Mouse (Mus musculus) MEL (cell line): Measurements from ENCODE around the gene Nos1ap. TPM values are rescaled to one million over a fixed set of nuclear protein-coding genes. Genes with fewer than 3 reads are reported as not detected.

ENCODE experiments used
- DNase-seq: peaks from one replicate; pipeline ENCODE4 v3.0.0; 2011; ENCODE audit warnings: low read depth, low spot score
- H3K27ac ChIP-seq: 2 replicates; pipeline ENCODE4 v1.5.1; 2012; ENCODE audit warnings: low read depth, mild to moderate bottlenecking, control low read depth, low read length, moderate library complexity; ENCODE audit not compliant: control insufficient read depth
- H3K27me3 ChIP-seq, 2 experiments: fragments of 150-350 bp in 1 of 2; sonication (generic) in 1 of 2; 2 replicates each; pipeline ENCODE4 v1.6.1; 2012; ENCODE audit warnings: low read length in 2 of 2, mild to moderate bottlenecking in 2 of 2, improper control_type of control experiment in 1 of 2, moderate library complexity in 1 of 2; ENCODE audit not compliant: insufficient read depth in 2 of 2, control insufficient read depth in 1 of 2
- H3K36me3 ChIP-seq, 2 experiments: 2 replicates each; pipeline ENCODE4 v1.6.1; 2012 to 2014; ENCODE audit warnings: low read length in 2 of 2, improper control_type of control experiment in 1 of 2, inconsistent platforms in 1 of 2, mild to moderate bottlenecking in 1 of 2; ENCODE audit not compliant: insufficient read depth in 2 of 2, control insufficient read depth in 1 of 2
- H3K4me1 ChIP-seq, 2 experiments: fragments of 150-350 bp in 1 of 2; sonication (generic) in 1 of 2; 2 replicates each; pipeline ENCODE4 v1.6.1; 2012; ENCODE audit warnings: low read length in 2 of 2, improper control_type of control experiment in 1 of 2, mild to moderate bottlenecking in 1 of 2; ENCODE audit not compliant: insufficient read depth in 2 of 2, control insufficient read depth in 1 of 2
- H3K4me3 ChIP-seq, 2 experiments: fragments of 150-350 bp in 1 of 2; sonication (generic) in 1 of 2; 2 replicates each; pipeline ENCODE4 v1.5.1; 2012; ENCODE audit warnings: low read depth in 2 of 2, low read length in 2 of 2, mild to moderate bottlenecking in 2 of 2, moderate library complexity in 2 of 2, control low read depth in 1 of 2, improper control_type of control experiment in 1 of 2; ENCODE audit not compliant: control insufficient read depth in 1 of 2, insufficient read depth in 1 of 2
- H3K79me2 ChIP-seq: 2 replicates; pipeline ENCODE4 v1.6.1; 2012; ENCODE audit warnings: mild to moderate bottlenecking, low read length, moderate library complexity; ENCODE audit not compliant: control insufficient read depth, poor library complexity, insufficient read depth
- H3K9ac ChIP-seq: 2 replicates; pipeline ENCODE4 v1.6.1; 2012; ENCODE audit warnings: low read depth, mild to moderate bottlenecking, control low read depth, low read length, moderate library complexity; ENCODE audit not compliant: control insufficient read depth, poor library complexity, severe bottlenecking
- H3K9me3 ChIP-seq: fragments of 150-350 bp; sonication (generic); replicated peaks from 2 replicates; pipeline ENCODE4 v1.6.1; 2012; ENCODE audit warnings: mild to moderate bottlenecking, low read length, improper control_type of control experiment, moderate library complexity; ENCODE audit not compliant: insufficient read depth
- BHLHE40 ChIP-seq: IDR thresholded peaks from 2 replicates; pipeline ENCODE4 v1.6.1; 2012; ENCODE audit warnings: low read depth, mild to moderate bottlenecking, inconsistent platforms, low read length, improper control_type of control experiment, borderline replicate concordance
- CHD1 ChIP-seq: IDR thresholded peaks from 2 replicates; pipeline ENCODE4 v1.6.1; 2012; ENCODE audit warnings: low read depth, mild to moderate bottlenecking, inconsistent platforms, low read length, improper control_type of control experiment
- CHD2 ChIP-seq: IDR thresholded peaks from 2 replicates; pipeline ENCODE4 v1.6.1; 2011; ENCODE audit warnings: low read length, improper control_type of control experiment
- CTCF ChIP-seq, 3 experiments: IDR thresholded peaks in 2 of 3; conservative IDR thresholded peaks in 1 of 3; 2 replicates each; pipeline ENCODE4 v1.5.1; 2011 to 2012; ENCODE audit warnings: low read length in 3 of 3, low read depth in 2 of 3, mild to moderate bottlenecking in 2 of 3, improper control_type of control experiment in 1 of 3, inconsistent platforms in 1 of 3, mixed read lengths in 1 of 3, moderate library complexity in 1 of 3; ENCODE audit not compliant: control insufficient read depth in 1 of 3, insufficient read depth in 1 of 3, poor library complexity in 1 of 3, severe bottlenecking in 1 of 3
- ELF1 ChIP-seq: IDR thresholded peaks from 2 replicates; pipeline ENCODE4 v1.6.1; 2014; ENCODE audit warnings: low read depth, mild to moderate bottlenecking, inconsistent platforms, low read length, improper control_type of control experiment, moderate library complexity
- EP300 ChIP-seq, 2 experiments: IDR thresholded peaks; 2 replicates each; pipeline ENCODE4 v1.6.1; 2011; ENCODE audit warnings: improper control_type of control experiment in 2 of 2, low read length in 2 of 2, low read depth in 1 of 2, mild to moderate bottlenecking in 1 of 2
- ETS1 ChIP-seq: IDR thresholded peaks from 2 replicates; pipeline ENCODE4 v1.6.1; 2012; ENCODE audit warnings: low read depth, mild to moderate bottlenecking, inconsistent platforms, low read length, improper control_type of control experiment, moderate library complexity
- GATA1 ChIP-seq: IDR thresholded peaks from 2 replicates; pipeline ENCODE4 v1.6.1; 2011; ENCODE audit warnings: low read depth, low read length, improper control_type of control experiment
- HCFC1 ChIP-seq: IDR thresholded peaks from 2 replicates; pipeline ENCODE4 v1.6.1; 2012; ENCODE audit warnings: low read depth, mild to moderate bottlenecking, inconsistent platforms, low read length, improper control_type of control experiment, moderate library complexity
- JUND ChIP-seq: IDR thresholded peaks from 2 replicates; pipeline ENCODE4 v1.6.1; 2011; ENCODE audit warnings: low read depth, mild to moderate bottlenecking, improper control_type of control experiment, low read length
- KAT2A ChIP-seq: conservative IDR thresholded peaks from 2 replicates; pipeline ENCODE4 v1.6.1; 2012; ENCODE audit warnings: low read depth, low read length, improper control_type of control experiment, inconsistent platforms
- MAX ChIP-seq: IDR thresholded peaks from 2 replicates; pipeline ENCODE4 v1.6.1; 2011; ENCODE audit warnings: low read length, improper control_type of control experiment
- MAZ ChIP-seq: IDR thresholded peaks from 2 replicates; pipeline ENCODE4 v1.6.1; 2012; ENCODE audit warnings: low read depth, mild to moderate bottlenecking, inconsistent platforms, low read length, improper control_type of control experiment
- MYB ChIP-seq: IDR thresholded peaks from 2 replicates; pipeline ENCODE4 v1.6.1; 2011; ENCODE audit warnings: mild to moderate bottlenecking, low read depth, low read length, improper control_type of control experiment
- MYC ChIP-seq: IDR thresholded peaks from 2 replicates; pipeline ENCODE4 v1.6.1; 2011; ENCODE audit warnings: low read depth, mild to moderate bottlenecking, low read length, improper control_type of control experiment, moderate library complexity
- NRF1 ChIP-seq: IDR thresholded peaks from 2 replicates; pipeline ENCODE4 v1.6.1; 2014; ENCODE audit warnings: low read depth, mild to moderate bottlenecking, inconsistent platforms, low read length, improper control_type of control experiment, moderate library complexity; ENCODE audit not compliant: poor library complexity, insufficient read depth, severe bottlenecking
- POLR2A ChIP-seq, 2 experiments: IDR thresholded peaks; 2 replicates each; pipeline ENCODE4 v1.6.1; 2011 to 2012; ENCODE audit warnings: low read length in 2 of 2, mild to moderate bottlenecking in 2 of 2, control low read depth in 1 of 2, improper control_type of control experiment in 1 of 2, low read depth in 1 of 2, moderate library complexity in 1 of 2; ENCODE audit not compliant: control insufficient read depth in 1 of 2, insufficient read depth in 1 of 2, poor library complexity in 1 of 2
- RAD21 ChIP-seq: IDR thresholded peaks from 2 replicates; pipeline ENCODE4 v1.6.1; 2011; ENCODE audit warnings: mild to moderate bottlenecking, low read depth, low read length, improper control_type of control experiment
- SMC3 ChIP-seq: IDR thresholded peaks from 2 replicates; pipeline ENCODE4 v1.6.1; 2011; ENCODE audit warnings: low read depth, low read length, improper control_type of control experiment
- TAL1 ChIP-seq: IDR thresholded peaks from 2 replicates; pipeline ENCODE4 v1.6.1; 2012; ENCODE audit warnings: mild to moderate bottlenecking, inconsistent platforms, low read length, moderate library complexity, mixed read lengths
- TBP ChIP-seq: IDR thresholded peaks from 2 replicates; pipeline ENCODE4 v1.8.0; 2011; ENCODE audit warnings: low read depth, low read length, improper control_type of control experiment
- UBTF ChIP-seq: IDR thresholded peaks from 2 replicates; pipeline ENCODE4 v1.6.1; 2012; ENCODE audit warnings: low read depth, mild to moderate bottlenecking, inconsistent platforms, low read length, improper control_type of control experiment, moderate library complexity, borderline replicate concordance; ENCODE audit not compliant: insufficient read depth
- USF1 ChIP-seq: IDR thresholded peaks from 2 replicates; pipeline ENCODE4 v1.6.1; 2014; ENCODE audit warnings: low read depth, mild to moderate bottlenecking, inconsistent platforms, low read length, improper control_type of control experiment, moderate library complexity
- USF2 ChIP-seq, 2 experiments: IDR thresholded peaks; 2 replicates each; pipeline ENCODE4 v1.6.1; 2011 to 2012; ENCODE audit warnings: improper control_type of control experiment in 2 of 2, low read length in 2 of 2, borderline replicate concordance in 1 of 2, inconsistent platforms in 1 of 2, low read depth in 1 of 2, mild to moderate bottlenecking in 1 of 2; ENCODE audit not compliant: insufficient read depth in 1 of 2
- ZKSCAN1 ChIP-seq: IDR thresholded peaks from 2 replicates; pipeline ENCODE4 v1.6.1; 2012; ENCODE audit warnings: low read depth, mild to moderate bottlenecking, inconsistent platforms, low read length, improper control_type of control experiment, moderate library complexity
- polyA plus RNA-seq, 2 experiments: library from polyadenylated mRNA; stranded (reverse) in 1 of 2; unstranded in 1 of 2; fragments of >175 nt in 1 of 2; fragments of >200 nt in 1 of 2; gene quantifications; 2 replicates each; pipeline versions ENCODE4 v1.2.1 to v1.2.4; 2012; ENCODE audit warnings: low replicate concordance in 2 of 2, low read depth in 1 of 2; ENCODE audit not compliant: insufficient read length in 2 of 2, insufficient read depth in 1 of 2, missing spikeins in 1 of 2
- total RNA-seq: library from RNA; depleted of rRNA; stranded (reverse); fragments of 300-350 nt; gene quantifications from 2 replicates; pipeline ENCODE4 v1.2.3, GENCODE M21; 2012

Nos1ap gene
- total and polyA plus RNA-seq, 3 experiments: 0.62 to 2.4 TPM; not detected in 1

GRCm38 (mm10) chr1:170501970-170502369, 87.7 kb downstream of the Nos1ap start:
- H3K4me3 ChIP-seq: no peak overlapping the region
- no peaks in the 10 kb centered on the region for H3K36me3 ChIP-seq
- H3K4me1 ChIP-seq: no peaks in the 10 kb centered on the region
- no peak overlapping the region for H3K27ac ChIP-seq
- no peak overlapping the region for H3K9ac ChIP-seq
- DNase-seq: no peak
- no peaks in the 10 kb centered on the region for H3K79me2 ChIP-seq
- H3K9me3 ChIP-seq: no peaks in the 10 kb centered on the region
- no peak for TF ChIP-seq ETS1
- TF ChIP-seq CHD2: no peak
- no peak for TF ChIP-seq GATA1
- TF ChIP-seq USF1: no peak
- TF ChIP-seq MAX: no peak
- TF ChIP-seq CHD1: no peak
- no peak for TF ChIP-seq NRF1
- no peak for TF ChIP-seq ZKSCAN1
- no peak for TF ChIP-seq CTCF (IDR thresholded peaks at IDR 0.05 in 2 of 3, conservative IDR thresholded peaks at IDR 0.05 in 1 of 3; ENCODE audit: control insufficient read depth in 1 of 3, insufficient read depth in 1 of 3, low read depth in 2 of 3, low read length in 3 of 3, poor library complexity in 1 of 3, severe bottlenecking in 1 of 3)
- TF ChIP-seq UBTF: no peak
- TF ChIP-seq POLR2A (IDR thresholded peaks at IDR 0.05; ENCODE audit: control insufficient read depth in 1 of 2, insufficient read depth in 1 of 2, low read depth in 1 of 2, low read length in 2 of 2, poor library complexity in 1 of 2): no peak
- TF ChIP-seq ELF1: no peak
- H3K27me3 ChIP-seq: no peaks in the 10 kb centered on the region

GRCm38 (mm10) chr1:170501556-170501955, 88.1 kb downstream of the Nos1ap start:
- H3K4me3 ChIP-seq: no peak overlapping the region
- DNase-seq: no peak
- H3K79me2 ChIP-seq: no peaks in the 10 kb centered on the region
- H3K27me3 ChIP-seq: no peaks in the 10 kb centered on the region
- H3K36me3 ChIP-seq: no peaks in the 10 kb centered on the region
- H3K27ac ChIP-seq: no peak overlapping the region
- TF ChIP-seq TBP: no peak
- no peak overlapping the region for H3K9ac ChIP-seq
- H3K4me1 ChIP-seq: no peaks in the 10 kb centered on the region
- H3K9me3 ChIP-seq: no peaks in the 10 kb centered on the region

GRCm38 (mm10) chr1:170499891-170500290, 89.8 kb downstream of the Nos1ap start:
- Histone ChIP-seq H3K4me1 (no peaks in the 10 kb centered on the region), H3K27me3 (no peaks in the 10 kb centered on the region), H3K9ac (no peak overlapping the region), H3K27ac (no peak overlapping the region), H3K36me3 (no peaks in the 10 kb centered on the region), H3K9me3 (no peaks in the 10 kb centered on the region), H3K4me3 (no peak overlapping the region), H3K79me2 (no peaks in the 10 kb centered on the region)
- no peak for DNase-seq
- TF ChIP-seq CHD1: no peak
- TF ChIP-seq MYC: no peak
- TF ChIP-seq MAZ: no peak
- no peak for TF ChIP-seq USF1
- TF ChIP-seq MYB: no peak
- TF ChIP-seq EP300 (IDR thresholded peaks at IDR 0.05; ENCODE audit: low read depth in 1 of 2, low read length in 2 of 2): no peak
- TF ChIP-seq ETS1: no peak
- TF ChIP-seq POLR2A (IDR thresholded peaks at IDR 0.05; ENCODE audit: control insufficient read depth in 1 of 2, insufficient read depth in 1 of 2, low read depth in 1 of 2, low read length in 2 of 2, poor library complexity in 1 of 2): no peak
- TF ChIP-seq CTCF (IDR thresholded peaks at IDR 0.05 in 2 of 3, conservative IDR thresholded peaks at IDR 0.05 in 1 of 3; ENCODE audit: control insufficient read depth in 1 of 3, insufficient read depth in 1 of 3, low read depth in 2 of 3, low read length in 3 of 3, poor library complexity in 1 of 3, severe bottlenecking in 1 of 3): no peak
- no peak for TF ChIP-seq BHLHE40
- no peak for TF ChIP-seq RAD21
- no peak for TF ChIP-seq JUND
- no peak for TF ChIP-seq KAT2A
- TF ChIP-seq SMC3: no peak
- no peak for TF ChIP-seq USF2 (IDR thresholded peaks at IDR 0.05; ENCODE audit: borderline replicate concordance in 1 of 2, insufficient read depth in 1 of 2, low read depth in 1 of 2, low read length in 2 of 2)
- no peak for TF ChIP-seq TAL1
- no peak for TF ChIP-seq HCFC1
